Mouse (Mus musculus): ENCODE data around the gene Soga1. TPM values are rescaled to one million over a fixed set of nuclear protein-coding genes. Genes with fewer than 3 reads are reported as not detected.

Gene Soga1
- total RNA-seq, 1 experiment = 11.8 TPM

GRCm38 (mm10) chr2:157054816-157055215, 24.2 kb downstream of the Soga1 start:
- H3K4me3 ChIP-seq (ENCODE audit: insufficient read depth in 1 of 2, low read depth in 1 of 2, low read length in 2 of 2, poor library complexity in 1 of 2, severe bottlenecking in 1 of 2) = no peak overlapping the region
- DNase-seq (ENCODE audit: low read depth, low spot score) = no peak
- H3K36me3 ChIP-seq (ENCODE audit: control insufficient read depth, insufficient read depth, low read length, poor library complexity, severe bottlenecking) = no peaks in the 10 kb centered on the region
- peaks cover 2 to 33% of the 10 kb centered on the region in 2 experiments; a peak in 2 of 4 replicates for H3K4me1 ChIP-seq (ENCODE audit: control insufficient read depth in 2 of 2, insufficient read depth in 2 of 2, low read length in 2 of 2, poor library complexity in 1 of 2)
- no peaks in the 10 kb centered on the region for H3K9me3 ChIP-seq (ENCODE audit: control insufficient read depth, insufficient read depth, low read depth, low read length)
- peak overlapping the region; percentile 24; the same call in 1 of the 2 replicates for H3K9ac ChIP-seq (ENCODE audit: insufficient read depth, low read depth, low read length, poor library complexity, severe bottlenecking)
- H3K27ac ChIP-seq (ENCODE audit: insufficient read depth, low read depth, low read length, poor library complexity, severe bottlenecking) = no peak overlapping the region
- in situ Hi-C loops (cut with MboI; ENCODE audit: low sequenced_read_pairs in 2 of 2, unreplicated experiment in 2 of 2) = no loop called here
- TF ChIP-seq ZNF384 (IDR thresholded peaks at IDR 0.05; ENCODE audit: low read depth, low read length) = no peak
- TF ChIP-seq HCFC1 (IDR thresholded peaks at IDR 0.05; ENCODE audit: borderline replicate concordance, insufficient read depth, low read length) = no peak
- no peak for TF ChIP-seq MAFK (IDR thresholded peaks at IDR 0.05; ENCODE audit: insufficient read depth, low read depth, low read length)
- TF ChIP-seq ZC3H11A (IDR thresholded peaks at IDR 0.05; ENCODE audit: borderline replicate concordance, low read depth, low read length) = no peak

- no peak overlapping the region for H3K27ac ChIP-seq (ENCODE audit: insufficient read depth, low read depth, low read length, poor library complexity, severe bottlenecking)
- H3K9me3 ChIP-seq (ENCODE audit: control insufficient read depth, insufficient read depth, low read depth, low read length) = no peaks in the 10 kb centered on the region
- H3K36me3 ChIP-seq (ENCODE audit: control insufficient read depth, insufficient read depth, low read length, poor library complexity, severe bottlenecking) = no peaks in the 10 kb centered on the region
- H3K4me1 ChIP-seq (ENCODE audit: control insufficient read depth in 2 of 2, insufficient read depth in 2 of 2, low read length in 2 of 2, poor library complexity in 1 of 2) = peaks cover 2 to 32% of the 10 kb centered on the region in 2 experiments; a peak in 2 of 4 replicates
- no peak overlapping the region; the same call in 1 of the 2 replicates for H3K9ac ChIP-seq (ENCODE audit: insufficient read depth, low read depth, low read length, poor library complexity, severe bottlenecking)
- no peak for DNase-seq (ENCODE audit: low read depth, low spot score)
- TF ChIP-seq ZNF384 (IDR thresholded peaks at IDR 0.05; ENCODE audit: low read depth, low read length) (no peak), ZC3H11A (IDR thresholded peaks at IDR 0.05; ENCODE audit: borderline replicate concordance, low read depth, low read length) (no peak), MAFK (IDR thresholded peaks at IDR 0.05; ENCODE audit: insufficient read depth, low read depth, low read length) (no peak), HCFC1 (IDR thresholded peaks at IDR 0.05; ENCODE audit: borderline replicate concordance, insufficient read depth, low read length) (no peak), CHD2 (IDR thresholded peaks at IDR 0.05; ENCODE audit: low read depth, low read length) (no peak)
- no peak overlapping the region for H3K4me3 ChIP-seq (ENCODE audit: insufficient read depth in 1 of 2, low read depth in 1 of 2, low read length in 2 of 2, poor library complexity in 1 of 2, severe bottlenecking in 1 of 2)
- in situ Hi-C loops (cut with MboI; ENCODE audit: low sequenced_read_pairs in 2 of 2, unreplicated experiment in 2 of 2) = no loop called here
These were observed 24.8 kb downstream of the Soga1 start for GRCm38 (mm10) chr2:157054297-157054696.

- in situ Hi-C loops (cut with MboI; ENCODE audit: low sequenced_read_pairs in 2 of 2, unreplicated experiment in 2 of 2) = no loop called here
- H3K36me3 ChIP-seq (ENCODE audit: control insufficient read depth, insufficient read depth, low read length, poor library complexity, severe bottlenecking) = no peaks in the 10 kb centered on the region
These were observed 25.3 kb downstream of the Soga1 start for GRCm38 (mm10) chr2:157053787-157054186.

GRCm38 (mm10) chr2:157053124-157053523, 25.9 kb downstream of the Soga1 start:
- TF ChIP-seq ZNF384 (IDR thresholded peaks at IDR 0.05; ENCODE audit: low read depth, low read length) (no peak), MAFK (IDR thresholded peaks at IDR 0.05; ENCODE audit: insufficient read depth, low read depth, low read length) (no peak), ZC3H11A (IDR thresholded peaks at IDR 0.05; ENCODE audit: borderline replicate concordance, low read depth, low read length) (no peak), HCFC1 (IDR thresholded peaks at IDR 0.05; ENCODE audit: borderline replicate concordance, insufficient read depth, low read length) (no peak), CHD2 (IDR thresholded peaks at IDR 0.05; ENCODE audit: low read depth, low read length) (no peak)
- Histone ChIP-seq H3K9ac (ENCODE audit: insufficient read depth, low read depth, low read length, poor library complexity, severe bottlenecking) (no peak overlapping the region), H3K4me1 (ENCODE audit: control insufficient read depth in 2 of 2, insufficient read depth in 2 of 2, low read length in 2 of 2, poor library complexity in 1 of 2) (peaks cover 2 to 30% of the 10 kb centered on the region in 2 experiments; a peak in 2 of 4 replicates), H3K27ac (ENCODE audit: insufficient read depth, low read depth, low read length, poor library complexity, severe bottlenecking) (no peak overlapping the region), H3K36me3 (ENCODE audit: control insufficient read depth, insufficient read depth, low read length, poor library complexity, severe bottlenecking) (no peaks in the 10 kb centered on the region), H3K4me3 (ENCODE audit: insufficient read depth in 1 of 2, low read depth in 1 of 2, low read length in 2 of 2, poor library complexity in 1 of 2, severe bottlenecking in 1 of 2) (no peak overlapping the region), H3K9me3 (ENCODE audit: control insufficient read depth, insufficient read depth, low read depth, low read length) (no peaks in the 10 kb centered on the region)
- no peak for DNase-seq (ENCODE audit: low read depth, low spot score)
- in situ Hi-C loops (cut with MboI; ENCODE audit: low sequenced_read_pairs in 2 of 2, unreplicated experiment in 2 of 2) = no loop called here

More at GRCm38 (mm10) chr2:157053787-157054186, 25.3 kb downstream of the Soga1 start:
- peaks cover 2 to 32% of the 10 kb centered on the region in 2 experiments; a peak in 2 of 4 replicates for H3K4me1 ChIP-seq (ENCODE audit: control insufficient read depth in 2 of 2, insufficient read depth in 2 of 2, low read length in 2 of 2, poor library complexity in 1 of 2)
- no peak overlapping the region for H3K27ac ChIP-seq (ENCODE audit: insufficient read depth, low read depth, low read length, poor library complexity, severe bottlenecking)
- H3K9me3 ChIP-seq (ENCODE audit: control insufficient read depth, insufficient read depth, low read depth, low read length) = no peaks in the 10 kb centered on the region
- no peak for DNase-seq (ENCODE audit: low read depth, low spot score)
- no peak overlapping the region for H3K9ac ChIP-seq (ENCODE audit: insufficient read depth, low read depth, low read length, poor library complexity, severe bottlenecking)
- no peak overlapping the region for H3K4me3 ChIP-seq (ENCODE audit: insufficient read depth in 1 of 2, low read depth in 1 of 2, low read length in 2 of 2, poor library complexity in 1 of 2, severe bottlenecking in 1 of 2)
- no peak for TF ChIP-seq MAFK (IDR thresholded peaks at IDR 0.05; ENCODE audit: insufficient read depth, low read depth, low read length)
- TF ChIP-seq HCFC1 (IDR thresholded peaks at IDR 0.05; ENCODE audit: borderline replicate concordance, insufficient read depth, low read length) = no peak
- TF ChIP-seq ZC3H11A (IDR thresholded peaks at IDR 0.05; ENCODE audit: borderline replicate concordance, low read depth, low read length) = no peak
- no peak for TF ChIP-seq ZNF384 (IDR thresholded peaks at IDR 0.05; ENCODE audit: low read depth, low read length)
- TF ChIP-seq CHD2 (IDR thresholded peaks at IDR 0.05; ENCODE audit: low read depth, low read length) = no peak

Data from ES-E14 (cell line).